Mouse (Mus musculus) kidney, embryonic 15.5 days (tissue): Measurements from ENCODE around the gene Meis1. TPM values are rescaled to one million over a fixed set of nuclear protein-coding genes. Genes with fewer than 3 reads are reported as not detected.

Experiments
- ATAC-seq: fragments of 200-750 bp; cut with Nextera tagmentation; replicated peaks from 2 replicates; pipeline ENCODE4 v1.8.0; 2017; ENCODE audit warnings: moderate TSS enrichment; ENCODE audit not compliant: low FRiP score
- H3K27ac ChIP-seq: fragments of 300-500 bp; sonication (generic); 2 replicates; pipeline ENCODE4 v1.5.1; 2015; ENCODE audit warnings: mild to moderate bottlenecking, inconsistent platforms
- H3K27me3 ChIP-seq: fragments of 300-500 bp; sonication (generic); 2 replicates; pipeline ENCODE4 v1.6.1; 2015; ENCODE audit warnings: inconsistent platforms
- H3K36me3 ChIP-seq: fragments of 300-500 bp; sonication (generic); 2 replicates; pipeline ENCODE4 v1.6.1; 2015; ENCODE audit warnings: inconsistent platforms
- H3K4me1 ChIP-seq: fragments of 300-500 bp; sonication (generic); 2 replicates; pipeline ENCODE4 v1.6.1; 2015; ENCODE audit warnings: inconsistent platforms
- H3K4me2 ChIP-seq: fragments of 300-500 bp; sonication (generic); 2 replicates; pipeline ENCODE4 v1.6.1; 2015; ENCODE audit warnings: moderate library complexity, mild to moderate bottlenecking, inconsistent platforms
- H3K4me3 ChIP-seq: fragments of 300-500 bp; sonication (generic); replicated peaks from 2 replicates; pipeline ENCODE4 v1.5.1; 2015; ENCODE audit warnings: mild to moderate bottlenecking, inconsistent platforms
- H3K9ac ChIP-seq: fragments of 300-500 bp; sonication (generic); 2 replicates; pipeline ENCODE4 v1.6.1; 2015; ENCODE audit warnings: mild to moderate bottlenecking, inconsistent platforms
- H3K9me3 ChIP-seq: fragments of 300-500 bp; sonication (generic); replicated peaks from 2 replicates; pipeline ENCODE4 v1.6.1; 2016; ENCODE audit warnings: inconsistent platforms
- WGBS: fragments of 180-500 bp; shearing (Covaris S2); methylation state at CpG from one replicate; pipeline ENCODE4 v1.1.7; 2015; ENCODE audit warnings: mixed read lengths; 5-methylcytosine and 5-hydroxymethylcytosine counted together
- polyA plus RNA-seq: library from polyadenylated mRNA; unstranded; fragments of >200 nt; fragmentation: Nextera tagmentation; extraction: Ambion mirVana; gene quantifications from 2 replicates; pipeline ENCODE4 v1.2.1, GENCODE M21; 2015

Meis1 gene
- polyA plus RNA-seq, 1 experiment from 2014 or later = 130 TPM

DNA sequence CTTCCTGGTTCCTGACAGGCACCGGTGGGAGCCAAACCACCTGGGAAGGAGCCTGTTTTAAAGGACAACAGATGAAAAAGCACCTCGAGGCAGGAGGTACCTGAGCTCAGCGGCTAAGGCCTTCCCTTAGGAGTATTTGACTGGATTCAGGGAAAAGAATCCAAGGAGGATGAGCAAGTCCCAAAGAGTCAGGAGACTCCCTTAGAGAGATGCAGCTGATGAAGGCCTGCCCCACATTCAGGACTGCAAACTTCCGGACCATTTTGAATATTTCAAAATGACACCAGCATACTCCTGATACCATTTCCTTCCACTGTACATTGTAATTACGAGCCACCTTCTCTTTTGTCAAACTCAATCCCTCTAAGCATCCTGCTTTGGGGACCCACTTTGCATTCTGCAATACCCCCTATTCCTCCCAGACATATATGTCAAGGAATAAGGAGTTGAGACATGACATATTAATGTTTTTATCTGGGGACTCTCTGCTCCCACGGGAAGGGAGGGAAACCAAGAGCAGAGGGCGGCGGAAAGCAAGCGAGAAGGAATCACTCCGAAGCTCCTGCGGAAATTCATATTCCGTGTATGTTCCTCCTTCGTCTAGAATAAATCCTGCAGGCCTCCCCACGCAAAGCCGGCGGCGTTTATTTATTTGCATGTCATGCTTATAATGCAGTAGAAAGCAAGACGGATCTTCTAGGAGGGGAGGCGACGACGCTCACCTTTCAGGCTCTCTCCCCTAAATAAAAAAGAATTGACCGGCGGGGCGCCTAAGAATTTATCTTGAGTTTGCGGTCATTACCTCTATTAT is 148.5 kb downstream of the Meis1 start:
- Histone ChIP-seq H3K9me3 (no peaks in the 10 kb centered on the region), H3K4me3 (peak overlapping the region; percentile 52), H3K27ac (peak overlapping the region; percentile 95), H3K4me2 (peak overlapping the region; percentile 82), H3K4me1 (peaks cover 39% of the 10 kb centered on the region), H3K9ac (peak overlapping the region; percentile 74), H3K36me3 (no peaks in the 10 kb centered on the region), H3K27me3 (peaks cover 23% of the 10 kb centered on the region)
- ATAC-seq = 0 out of 2 replicates have a peak, but pooled peaks have one; percentile 1
- WGBS = 3% methylated on average over 25 of the region's 25 CpGs

- H3K4me1 ChIP-seq = peaks cover 31% of the 10 kb centered on the region
- H3K4me3 ChIP-seq = no peak overlapping the region
- peak overlapping the region; percentile 9; the same call in 1 of the 2 replicates for H3K9ac ChIP-seq
- H3K4me2 ChIP-seq = peak overlapping the region; percentile 82
- H3K27me3 ChIP-seq = peaks cover 19% of the 10 kb centered on the region
- 29% methylated on average over 5 of the region's 6 CpGs for WGBS
- no peaks in the 10 kb centered on the region for H3K36me3 ChIP-seq
- no peaks in the 10 kb centered on the region for H3K9me3 ChIP-seq
- ATAC-seq = no peak
- H3K27ac ChIP-seq = peak overlapping the region; percentile 95
Measured at GRCm38 (mm10) chr11:18869429-18869969, 149.3 kb downstream of the Meis1 start.

GRCm38 (mm10) chr11:18867665-18868064 is 151.1 kb downstream of the Meis1 start:
- peaks cover 18% of the 10 kb centered on the region for H3K27me3 ChIP-seq
- H3K4me1 ChIP-seq = peaks cover 24% of the 10 kb centered on the region
- H3K4me2 ChIP-seq = no peak overlapping the region
- H3K27ac ChIP-seq = no peak overlapping the region
- no peaks in the 10 kb centered on the region for H3K9me3 ChIP-seq
- no peak overlapping the region for H3K4me3 ChIP-seq
- H3K36me3 ChIP-seq = no peaks in the 10 kb centered on the region; the same call in 1 of the 2 replicates
- ATAC-seq = no peak
- WGBS = 74% methylated on average over 2 of the region's 2 CpGs
- no peak overlapping the region for H3K9ac ChIP-seq

DNA sequence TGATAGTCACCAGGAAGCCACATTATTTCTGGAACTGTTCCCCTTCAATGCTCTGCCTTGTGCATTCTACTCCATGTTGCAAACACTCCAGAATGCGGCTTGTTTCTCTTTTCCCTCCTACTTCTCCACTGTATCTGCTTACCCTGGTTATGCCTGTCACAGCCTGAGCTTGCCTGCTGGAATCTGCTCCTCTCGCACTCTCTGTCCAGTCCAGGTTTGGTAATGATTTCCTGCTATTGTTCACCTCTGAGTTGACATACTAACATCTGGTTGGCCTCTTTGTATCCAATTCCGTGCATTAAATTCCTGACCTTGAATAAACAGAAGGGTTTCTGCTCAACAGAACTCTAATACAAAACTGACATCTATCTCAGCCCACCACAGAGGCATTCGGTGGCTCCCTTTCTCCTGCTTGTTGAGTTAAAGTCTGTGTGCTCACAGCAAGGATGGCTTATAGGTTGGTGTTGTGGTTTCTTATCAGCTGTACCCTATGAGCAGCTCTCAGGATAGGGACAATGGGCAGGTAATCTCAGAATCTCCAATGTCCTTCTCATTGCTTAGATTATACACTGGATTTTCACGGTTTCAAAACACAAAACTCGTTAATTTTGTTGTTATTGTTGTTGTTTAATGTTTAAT is 152.5 kb downstream of the Meis1 start:
- Histone ChIP-seq H3K9ac (no peak overlapping the region), H3K4me3 (no peak overlapping the region), H3K36me3 (no peaks in the 10 kb centered on the region; the same call in 1 of the 2 replicates), H3K27ac (peak overlapping the region; percentile 77), H3K9me3 (no peaks in the 10 kb centered on the region), H3K27me3 (peaks cover 14% of the 10 kb centered on the region), H3K4me2 (no peak overlapping the region), H3K4me1 (peaks cover 19% of the 10 kb centered on the region)
- WGBS = 28% methylated on average over 6 of the region's 6 CpGs
- ATAC-seq = 0 out of 2 replicates have a peak, but pooled peaks have one; percentile 28

DNA sequence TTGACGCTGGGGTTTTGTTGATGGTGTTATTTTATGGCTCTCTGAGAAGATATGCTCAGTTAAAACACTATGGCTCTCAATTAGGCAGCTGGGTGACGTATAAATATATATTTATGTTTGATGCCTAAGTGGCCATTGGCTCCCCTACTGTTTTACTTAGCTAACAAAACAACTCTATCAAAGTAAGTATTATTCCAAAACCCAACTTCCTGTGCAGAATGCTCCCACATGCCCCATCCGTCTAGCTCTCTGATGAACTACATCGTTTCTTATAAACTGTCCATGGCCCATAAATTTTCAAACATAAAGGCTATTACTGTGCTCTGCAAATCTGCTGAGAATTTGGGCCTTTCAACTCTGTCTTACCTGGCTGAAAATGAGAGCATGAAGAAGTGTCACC is 168.0 kb downstream of the Meis1 start:
- Histone ChIP-seq H3K4me2 (no peak overlapping the region), H3K9me3 (no peaks in the 10 kb centered on the region), H3K27ac (peak overlapping the region; percentile 64), H3K4me1 (peaks cover 6% of the 10 kb centered on the region; the same call in 1 of the 2 replicates), H3K9ac (no peak overlapping the region), H3K36me3 (no peaks in the 10 kb centered on the region), H3K4me3 (no peak overlapping the region), H3K27me3 (no peaks in the 10 kb centered on the region)
- peak; percentile 36; the same call in 1 of the 2 replicates for ATAC-seq
- WGBS = 24% methylated on average over 4 of the region's 4 CpGs

- no peaks in the 10 kb centered on the region for H3K36me3 ChIP-seq
- WGBS = 93% methylated on average over 3 of the region's 3 CpGs
- no peak overlapping the region for H3K4me2 ChIP-seq
- no peak for ATAC-seq
- H3K9ac ChIP-seq = no peak overlapping the region
- no peaks in the 10 kb centered on the region for H3K9me3 ChIP-seq
- H3K4me3 ChIP-seq = no peak overlapping the region
- H3K27ac ChIP-seq = no peak overlapping the region
- H3K27me3 ChIP-seq = no peaks in the 10 kb centered on the region
- peaks cover 6% of the 10 kb centered on the region; the same call in 1 of the 2 replicates for H3K4me1 ChIP-seq
Measured at GRCm38 (mm10) chr11:18847650-18848049, 171.1 kb downstream of the Meis1 start.

DNA sequence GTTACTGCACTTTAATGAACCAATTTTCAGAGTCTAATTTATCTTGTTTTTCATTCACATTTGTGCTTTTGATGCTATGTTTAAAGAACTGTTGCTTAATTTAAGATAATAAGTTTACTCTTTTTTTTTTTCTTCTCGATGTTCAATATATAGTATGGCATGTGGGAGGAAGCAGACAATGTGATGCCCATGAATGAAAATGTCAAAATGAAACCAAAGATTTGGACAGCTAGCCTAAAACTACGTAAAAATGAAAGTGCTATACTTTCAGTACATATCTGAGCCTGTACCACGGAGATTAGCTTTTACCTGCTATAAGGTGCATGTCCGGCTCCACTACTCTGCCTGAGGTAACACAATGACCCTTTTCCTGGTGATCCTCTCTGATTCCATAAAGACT is 172.3 kb downstream of the Meis1 start:
- Histone ChIP-seq H3K27me3 (no peaks in the 10 kb centered on the region), H3K27ac (no peak overlapping the region), H3K9ac (no peak overlapping the region), H3K4me1 (peaks cover 6% of the 10 kb centered on the region; the same call in 1 of the 2 replicates), H3K4me2 (no peak overlapping the region), H3K36me3 (no peaks in the 10 kb centered on the region), H3K9me3 (no peaks in the 10 kb centered on the region), H3K4me3 (no peak overlapping the region)
- WGBS = 86% methylated on average over 4 of the region's 4 CpGs
- ATAC-seq = no peak

GRCm38 (mm10) chr11:18845900-18846299 is 172.9 kb downstream of the Meis1 start:
- no peak overlapping the region for H3K27ac ChIP-seq
- no peak overlapping the region for H3K9ac ChIP-seq
- H3K4me2 ChIP-seq = no peak overlapping the region
- H3K9me3 ChIP-seq = no peaks in the 10 kb centered on the region
- no peaks in the 10 kb centered on the region for H3K27me3 ChIP-seq
- H3K4me1 ChIP-seq = peaks cover 5% of the 10 kb centered on the region; the same call in 1 of the 2 replicates
- no peaks in the 10 kb centered on the region for H3K36me3 ChIP-seq
- no peak for ATAC-seq
- 95% methylated on average over 3 of the region's 3 CpGs for WGBS
- no peak overlapping the region for H3K4me3 ChIP-seq

- H3K27me3 ChIP-seq = no peaks in the 10 kb centered on the region
- no peak overlapping the region for H3K27ac ChIP-seq
- H3K4me1 ChIP-seq = 0 out of 2 replicates have a peak, but pooled peaks cover 3% of the 10 kb centered on the region
- ATAC-seq = no peak
- no peak overlapping the region for H3K4me3 ChIP-seq
- no peak overlapping the region for H3K4me2 ChIP-seq
- H3K9ac ChIP-seq = no peak overlapping the region
- H3K36me3 ChIP-seq = no peaks in the 10 kb centered on the region
- WGBS = 88% methylated on average over 6 of the region's 6 CpGs
- H3K9me3 ChIP-seq = no peaks in the 10 kb centered on the region
Measured at GRCm38 (mm10) chr11:18845466-18845865, 173.3 kb downstream of the Meis1 start.

DNA sequence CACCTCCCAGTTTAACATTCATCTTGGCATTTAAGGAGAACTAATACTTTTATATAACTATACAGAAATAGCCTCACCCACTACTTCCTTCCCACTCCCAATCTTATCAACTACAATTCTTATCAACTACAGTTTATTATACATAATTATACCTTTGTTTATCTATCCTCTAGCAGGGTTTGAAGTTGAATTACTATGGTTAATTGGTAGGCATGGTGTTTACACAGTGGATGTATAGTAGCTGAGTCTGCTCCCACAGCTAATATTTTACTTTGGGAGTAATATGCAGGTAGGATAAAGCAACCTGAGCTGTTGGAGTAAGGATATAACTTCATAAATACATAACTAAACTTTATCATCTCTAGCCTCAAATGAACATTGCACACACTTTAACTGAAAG is 188.7 kb downstream of the Meis1 start:
- Histone ChIP-seq H3K4me2 (no peak overlapping the region), H3K4me1 (no peaks in the 10 kb centered on the region), H3K9me3 (no peaks in the 10 kb centered on the region), H3K27me3 (no peaks in the 10 kb centered on the region), H3K9ac (no peak overlapping the region), H3K4me3 (no peak overlapping the region), H3K27ac (no peak overlapping the region), H3K36me3 (no peaks in the 10 kb centered on the region)
- ATAC-seq = no peak
